Mouse (Mus musculus) 3134 (cell line): ENCODE data around the gene Gli2.

ENCODE experiments used
- DNase-seq: peaks from one replicate; pipeline ENCODE4 v3.0.0-alpha.2; 2011; ENCODE audit warnings: low spot score; ENCODE audit not compliant: insufficient read length; ENCODE audit errors: extremely low read depth

Gene Gli2

GRCm38 (mm10) chr1:118952318-118952717, 101.1 kb downstream of the Gli2 start:
- no peak for DNase-seq

GRCm38 (mm10) chr1:118948407-118948806, 105.0 kb downstream of the Gli2 start:
- DNase-seq, result no peak

GRCm38 (mm10) chr1:118947221-118947620, 106.2 kb downstream of the Gli2 start:
- no peak for DNase-seq

- no peak for DNase-seq
Observed at GRCm38 (mm10) chr1:118941336-118941735, 112.1 kb downstream of the Gli2 start.

DNA sequence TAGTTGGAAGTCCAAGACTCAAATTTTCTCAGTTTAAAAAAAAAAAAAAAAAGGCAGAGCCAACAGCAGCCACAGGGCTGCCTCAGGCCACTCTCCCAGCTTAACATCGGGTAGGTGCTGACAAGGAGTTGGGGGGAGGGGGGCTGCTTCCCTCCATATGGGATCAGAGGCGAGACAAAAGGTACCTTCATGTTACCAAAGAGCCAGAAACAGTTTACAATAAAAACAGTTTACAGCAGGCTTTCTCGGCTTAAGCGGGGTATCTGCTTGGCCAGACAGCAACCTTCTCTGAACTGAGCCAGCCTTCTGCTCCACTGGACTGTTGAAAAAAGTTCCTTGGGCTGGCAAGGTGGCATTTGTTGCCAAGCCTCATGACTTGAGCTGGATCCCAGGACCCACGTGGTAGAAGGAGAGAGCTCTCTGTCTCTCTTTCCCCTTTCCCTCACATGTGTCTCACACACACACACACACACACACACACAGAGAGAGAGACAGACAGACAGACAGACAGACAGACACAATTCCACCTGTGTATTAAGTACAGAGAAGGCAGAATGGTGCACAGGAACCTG, 113.1 kb downstream of the Gli2 start:
- no peak for DNase-seq

GRCm38 (mm10) chr1:118938206-118938605, 115.2 kb downstream of the Gli2 start:
- no peak for DNase-seq

DNA sequence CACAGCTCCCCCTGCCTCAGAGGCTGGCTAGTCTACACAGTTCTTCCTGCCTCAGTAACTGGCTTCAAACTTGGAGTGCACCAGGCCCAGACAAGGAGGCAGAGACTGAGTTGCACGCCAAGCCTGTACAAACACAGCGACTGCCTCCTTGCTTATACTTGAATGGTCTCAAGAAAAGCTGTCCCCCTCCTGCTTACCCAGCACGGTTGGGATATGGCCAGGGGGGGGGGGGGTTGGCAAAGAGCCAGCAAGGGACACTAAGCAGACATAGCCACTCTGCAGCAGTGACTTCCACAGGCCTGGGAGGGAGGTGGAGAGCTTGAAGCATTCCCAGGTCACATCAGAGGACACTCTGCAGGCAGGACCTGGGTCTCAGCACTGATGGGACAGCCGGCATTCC, 117.3 kb downstream of the Gli2 start:
- no peak for DNase-seq

DNA sequence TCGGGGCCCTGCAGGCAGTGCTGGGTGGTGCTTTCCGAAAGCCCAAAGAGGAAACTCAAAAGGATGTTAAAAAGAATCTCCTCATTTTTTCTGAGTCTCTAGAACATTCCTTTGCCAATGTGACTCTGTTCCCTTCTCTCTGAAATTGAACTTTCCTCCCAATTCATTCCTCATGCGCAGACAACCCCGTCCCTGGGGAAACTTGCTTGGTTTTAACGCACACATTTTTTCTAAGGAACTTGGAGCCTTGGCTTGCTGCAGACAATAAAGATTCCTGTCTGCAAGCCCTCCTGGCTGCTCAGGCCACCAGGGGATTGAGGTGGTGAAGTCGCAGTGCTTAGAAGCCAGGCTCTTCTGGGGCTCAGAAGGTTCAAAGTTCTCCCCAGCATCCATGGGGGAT, 117.9 kb downstream of the Gli2 start:
- no peak for DNase-seq

DNA sequence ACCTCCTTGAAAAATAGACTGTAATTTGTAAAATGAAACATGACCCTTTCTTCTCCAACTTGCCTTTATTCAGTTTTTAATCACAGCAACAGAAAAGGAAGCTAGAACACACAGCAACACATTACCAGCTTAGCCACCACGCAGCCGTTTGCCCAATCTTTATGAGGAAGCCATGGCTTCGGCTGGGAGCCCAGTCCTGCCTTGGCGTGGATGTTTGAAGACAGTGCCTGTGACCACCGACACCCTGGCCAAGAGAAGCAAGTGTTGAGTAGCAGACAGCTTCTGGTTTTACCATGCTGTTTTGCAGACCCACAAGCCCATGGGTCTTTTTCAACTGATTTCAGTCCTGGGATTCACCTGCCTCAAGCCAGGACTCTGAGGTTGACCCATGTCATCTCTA, 121.3 kb downstream of the Gli2 start:
- DNase-seq, result no peak

- DNase-seq, result no peak
Observed at GRCm38 (mm10) chr1:118927543-118928354, 125.7 kb downstream of the Gli2 start.

GRCm38 (mm10) chr1:118926556-118926955, 126.9 kb downstream of the Gli2 start:
- no peak for DNase-seq

DNA sequence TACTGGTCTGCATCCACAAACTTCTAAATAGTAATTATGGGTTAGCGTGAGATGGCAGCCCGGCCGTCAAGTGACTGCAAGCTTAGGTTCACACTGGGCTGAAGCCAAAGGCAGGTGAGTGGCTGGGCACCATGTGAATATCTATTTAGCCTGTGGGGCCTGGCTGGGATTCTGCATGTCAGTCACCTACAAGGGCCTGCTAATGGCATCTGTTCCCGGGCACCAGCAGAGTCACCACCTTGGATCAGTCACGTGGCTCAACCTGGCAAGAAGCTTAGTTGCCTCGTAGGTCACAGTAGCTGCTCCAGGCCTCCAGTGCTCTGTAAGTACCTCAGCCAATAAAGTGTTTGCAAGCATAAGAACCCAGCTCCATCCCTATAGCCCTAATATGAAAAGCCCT, 131.2 kb downstream of the Gli2 start:
- no peak for DNase-seq

- no peak for DNase-seq
Observed at GRCm38 (mm10) chr1:118917520-118918220, 135.7 kb downstream of the Gli2 start.

- no peak for DNase-seq
Observed at GRCm38 (mm10) chr1:118916477-118917075, 136.8 kb downstream of the Gli2 start.

DNA sequence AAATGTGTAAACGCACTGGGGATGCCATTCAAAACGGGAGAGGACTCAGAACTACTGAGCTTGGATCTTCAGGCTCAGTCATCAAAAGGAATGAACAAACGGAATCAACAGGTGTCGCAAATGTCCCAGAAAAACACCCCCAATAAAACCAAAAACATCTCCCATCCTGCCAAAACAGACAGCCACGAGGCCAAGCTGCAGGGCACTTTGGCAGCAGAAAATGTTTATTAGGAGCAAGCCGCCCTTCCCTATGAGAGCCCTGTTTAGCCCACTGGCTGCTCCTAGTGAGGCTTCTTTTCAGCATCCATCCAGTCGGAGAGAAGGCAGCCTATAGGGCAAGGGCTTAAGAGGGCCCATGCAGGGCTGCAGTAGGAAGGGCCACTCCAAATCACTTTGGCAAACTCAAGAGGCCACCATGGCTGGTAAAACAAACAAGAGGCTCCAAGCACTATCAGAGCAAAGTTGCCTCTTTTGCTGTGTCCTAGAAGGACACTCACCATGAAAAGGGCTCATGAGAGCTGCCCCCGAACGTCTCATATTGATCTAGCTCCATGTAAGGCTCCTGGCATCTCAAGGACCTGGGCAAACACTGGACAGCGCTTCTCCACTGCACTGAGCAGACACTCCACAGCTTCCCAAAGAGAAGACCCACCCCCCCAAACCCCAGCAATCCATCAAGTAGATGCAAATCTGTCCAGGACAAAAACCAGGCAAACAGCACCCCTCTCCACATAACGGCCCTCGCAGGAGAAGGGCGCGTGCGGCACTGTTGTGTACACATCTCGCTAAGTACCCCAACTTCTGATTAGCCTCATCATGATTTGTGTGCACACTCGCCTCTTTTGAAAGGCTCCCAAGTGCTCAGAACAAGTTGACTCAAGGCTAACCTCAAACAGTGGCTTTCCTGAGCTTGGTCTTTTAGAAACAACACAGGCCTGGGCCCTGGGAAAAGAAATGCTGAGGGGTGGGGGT, 139.7 kb downstream of the Gli2 start:
- no peak for DNase-seq

GRCm38 (mm10) chr1:118912929-118913328, 140.5 kb downstream of the Gli2 start:
- DNase-seq, result no peak

DNA sequence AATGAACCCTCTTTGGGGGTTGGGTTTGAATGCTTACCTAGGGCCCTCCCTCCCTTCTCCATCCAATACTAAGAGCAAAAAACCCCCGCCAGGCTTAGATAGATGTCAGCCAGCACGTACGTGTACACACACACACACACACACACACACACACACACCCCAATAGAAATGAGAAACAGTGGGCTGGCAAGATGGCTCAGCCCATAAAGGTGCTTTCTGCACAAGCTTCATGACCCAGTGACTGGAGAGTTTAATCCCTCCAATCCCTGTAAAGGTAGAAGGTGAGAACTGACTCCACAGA, 142.0 kb downstream of the Gli2 start:
- no peak for DNase-seq

DNA sequence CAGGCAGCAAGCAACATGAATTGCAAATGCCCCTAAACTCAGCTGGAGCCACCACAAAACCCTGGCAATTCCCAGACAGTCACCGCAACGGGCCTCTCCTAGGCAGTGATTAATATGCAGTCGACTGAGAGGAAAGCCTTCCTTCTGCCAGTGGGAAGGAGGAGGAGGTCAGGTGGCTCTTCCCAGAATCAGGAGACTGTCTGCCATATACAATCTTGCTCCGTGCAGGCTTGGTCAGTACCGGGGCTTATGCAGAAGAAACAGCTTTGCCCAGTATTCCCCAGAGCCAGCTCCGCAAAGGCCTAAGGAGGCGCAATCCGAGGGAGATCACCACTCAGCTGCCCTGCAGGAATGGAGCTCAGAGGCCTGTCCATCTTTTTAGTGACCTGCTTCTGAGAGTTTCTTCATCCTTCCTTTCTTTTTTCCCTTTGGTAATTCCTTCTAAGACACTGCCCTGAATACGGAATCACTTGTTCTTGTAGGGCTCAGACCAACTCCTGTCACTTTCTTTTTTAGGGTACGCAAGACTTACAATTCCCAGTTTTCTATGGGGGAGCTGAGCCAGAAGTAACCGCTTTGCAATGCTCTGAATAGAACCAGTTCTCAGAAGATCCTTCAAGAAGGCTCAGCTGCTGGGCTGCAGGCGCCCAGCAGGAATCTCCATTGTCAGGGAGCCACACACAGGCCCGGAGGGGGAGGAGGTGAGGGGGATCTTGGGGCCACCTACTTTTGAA, 142.6 kb downstream of the Gli2 start:
- DNase-seq, result no peak

DNA sequence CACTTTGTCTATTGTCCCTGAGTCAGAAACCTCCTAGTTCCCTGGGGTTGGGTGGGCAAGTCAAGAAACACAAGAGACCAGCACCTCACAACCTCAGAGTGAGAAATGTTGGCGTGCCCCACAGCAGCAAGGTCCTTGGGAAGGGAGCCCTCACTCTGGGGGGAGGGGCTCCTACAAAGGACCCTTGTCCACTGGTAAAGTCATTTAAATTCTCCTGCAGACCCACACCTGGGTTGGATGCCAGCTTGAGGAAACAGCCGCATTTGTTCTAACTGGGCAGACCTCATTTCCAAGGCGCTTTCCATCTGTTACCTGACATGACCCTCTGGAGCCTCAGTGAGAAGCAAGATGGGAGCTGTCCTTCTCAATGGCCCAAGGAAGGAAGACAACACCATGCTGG, 144.4 kb downstream of the Gli2 start:
- DNase-seq, result no peak

- DNase-seq, result no peak
Observed at GRCm38 (mm10) chr1:118907574-118907973, 145.8 kb downstream of the Gli2 start.
